Mouse (Mus musculus): ENCODE measurements around the gene Naglu. TPM values are rescaled to one million over a fixed set of nuclear protein-coding genes. Genes with fewer than 3 reads are reported as not detected.
"Not testable (repeated sequence)": the region's sequence is repeated elsewhere in the genome, so short reads cannot be mapped to it uniquely, and the experiment has no call there.

The Naglu gene
- polyA plus RNA-seq, 1 experiment from 2014 or later = 13.7 TPM

- Histone ChIP-seq H3K4me1 (peaks cover 50% of the 10 kb centered on the region), H3K4me2 (peak overlapping the region; percentile 97), H3K9me3 (no peaks in the 10 kb centered on the region), H3K27ac (peak overlapping the region; percentile 89), H3K36me3 (replicated peaks) (peaks cover 9% of the 10 kb centered on the region), H3K9ac (peak overlapping the region; percentile 95), H3K27me3 (replicated peaks) (no peaks in the 10 kb centered on the region), H3K4me3 (peak overlapping the region; percentile 84)
- WGBS = under 1% methylated on average over 36 of the region's 39 CpGs
- peak; percentile 83 for ATAC-seq (replicated peaks)
Measured at GRCm38 (mm10) chr11:101119131-101119760, 49.4 kb downstream of the Naglu start.

DNA sequence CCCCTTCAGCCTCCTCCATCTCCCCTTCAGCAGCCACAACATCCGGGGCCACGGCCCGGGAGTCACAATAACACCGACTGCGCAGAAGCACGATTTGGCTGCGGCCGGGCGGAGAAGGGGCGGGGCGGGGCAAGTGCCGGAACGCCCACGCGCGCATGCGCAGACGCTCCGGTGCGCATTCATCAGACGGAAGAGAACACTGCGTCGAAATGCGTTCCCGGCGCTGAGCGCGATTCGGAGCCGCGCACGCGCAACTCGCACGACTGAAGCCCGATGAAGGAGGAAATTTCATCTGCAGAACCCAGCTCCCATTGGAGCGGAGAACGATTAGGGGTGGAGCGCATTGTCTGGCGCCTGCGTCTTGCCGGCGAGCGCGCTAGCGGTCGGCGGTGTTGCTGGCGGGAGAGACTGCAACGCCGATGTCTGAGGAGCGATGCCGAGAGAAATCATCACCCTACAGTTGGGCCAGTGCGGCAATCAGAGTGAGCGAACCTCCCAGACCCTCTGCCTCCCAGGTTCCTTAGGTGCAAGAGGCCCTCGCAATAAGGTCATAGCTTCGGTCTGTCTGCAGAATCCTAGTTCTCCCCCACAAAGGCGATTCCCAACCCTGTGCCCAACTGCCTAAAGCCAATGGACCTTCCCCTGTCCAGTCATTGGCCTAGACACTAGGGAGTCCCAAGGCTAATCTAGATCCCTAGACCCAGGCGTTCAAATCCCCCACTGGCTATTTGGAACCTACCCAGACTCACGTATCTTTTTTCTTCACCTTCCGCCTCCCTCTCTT, 50.1 kb downstream of the Naglu start, which contains the start of the genes Retreg3 and Tubg1:
TSS of gene Retreg3 (minus strand) at position 133 of the 784 bp plus-strand sequence.
TSS of gene Tubg1 (plus strand) at position 178 of the 784 bp plus-strand sequence.
- Histone ChIP-seq H3K36me3 (replicated peaks) (peaks cover 9% of the 10 kb centered on the region), H3K27ac (peak within 1 kb of the TSS; percentile 89), H3K4me2 (peak within 1 kb of the TSS; percentile 97), H3K9me3 (no peaks in the 10 kb centered on the region), H3K27me3 (replicated peaks) (no peaks in the 10 kb centered on the region), H3K4me3 (peak within 1 kb of the TSS; percentile 84), H3K4me1 (peaks cover 50% of the 10 kb centered on the region), H3K9ac (peak within 1 kb of the TSS; percentile 95)
- WGBS = under 1% methylated on average over 61 of the region's 61 CpGs
- ATAC-seq (replicated peaks) = peak; percentile 97

DNA sequence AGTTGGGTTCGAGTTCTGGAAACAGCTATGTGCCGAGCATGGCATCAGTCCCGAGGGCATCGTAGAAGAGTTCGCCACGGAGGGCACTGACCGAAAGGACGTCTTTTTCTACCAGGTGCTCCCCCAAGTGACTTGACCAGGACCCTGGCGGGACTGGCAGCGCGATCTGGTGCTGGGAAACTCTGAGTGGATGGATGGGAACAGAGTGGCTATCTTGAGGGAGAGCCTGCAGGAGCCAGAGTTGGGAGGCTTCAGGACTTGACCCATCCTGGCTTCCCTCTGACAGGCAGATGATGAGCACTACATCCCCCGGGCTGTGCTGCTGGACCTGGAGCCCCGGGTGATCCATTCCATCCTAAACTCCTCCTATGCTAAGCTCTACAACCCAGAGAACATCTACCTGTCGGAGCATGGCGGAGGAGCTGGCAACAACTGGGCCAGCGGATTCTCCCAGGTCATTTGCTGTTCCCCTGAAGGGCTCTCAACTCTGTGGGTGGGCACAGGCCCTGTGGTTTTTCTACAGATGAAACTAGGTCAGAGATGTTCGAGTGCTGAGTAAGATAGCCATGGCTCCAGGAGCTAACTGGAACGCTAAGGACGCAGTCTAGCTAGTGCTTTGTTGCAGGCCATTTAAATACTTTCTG, 50.9 kb downstream of the Naglu start:
- Histone ChIP-seq H3K36me3 (replicated peaks) (peaks cover 12% of the 10 kb centered on the region), H3K27me3 (replicated peaks) (no peaks in the 10 kb centered on the region), H3K4me1 (peaks cover 45% of the 10 kb centered on the region), H3K9me3 (no peaks in the 10 kb centered on the region), H3K4me2 (peak overlapping the region; percentile 97), H3K9ac (peak overlapping the region; percentile 67), H3K4me3 (peak overlapping the region; percentile 84), H3K27ac (peak overlapping the region; percentile 86)
- ATAC-seq (replicated peaks) = no peak
- 21% methylated on average over 19 of the region's 19 CpGs for WGBS

DNA sequence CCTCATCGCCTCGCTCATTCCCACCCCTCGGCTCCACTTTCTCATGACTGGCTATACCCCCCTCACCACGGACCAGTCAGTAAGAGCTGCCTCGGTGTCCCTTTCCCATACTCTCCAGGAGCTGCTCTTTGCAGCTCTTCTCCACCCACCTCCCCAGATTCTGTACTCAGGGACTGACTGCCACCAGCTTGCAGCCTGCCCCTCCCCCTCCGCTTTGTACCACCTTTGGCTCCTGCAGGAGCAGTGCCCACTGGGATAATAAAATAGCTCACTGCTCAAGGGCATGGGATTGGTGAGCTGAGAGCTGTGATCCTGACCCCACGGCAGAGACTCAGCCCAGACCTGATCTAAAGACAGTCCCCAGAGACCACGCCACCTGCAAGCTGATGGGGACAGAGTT, 54.7 kb downstream of the Naglu start:
- Histone ChIP-seq H3K4me1 (peaks cover 16% of the 10 kb centered on the region), H3K36me3 (replicated peaks) (peaks cover 25% of the 10 kb centered on the region)
- not testable (repeated sequence) for H3K4me2 ChIP-seq; H3K4me3 ChIP-seq; H3K27ac ChIP-seq; H3K9me3 ChIP-seq; ATAC-seq (replicated peaks); H3K27me3 ChIP-seq (replicated peaks); H3K9ac ChIP-seq
- WGBS = 96% methylated on average over 8 of the region's 8 CpGs

GRCm38 (mm10) chr11:101125008-101125407, 55.2 kb downstream of the Naglu start:
- 97% methylated on average over 9 of the region's 9 CpGs for WGBS

GRCm38 (mm10) chr11:101127075-101127474, 57.3 kb downstream of the Naglu start:
- Histone ChIP-seq H3K27ac (no peak overlapping the region), H3K4me2 (no peak overlapping the region), H3K9ac (no peak overlapping the region), H3K4me1 (no peaks in the 10 kb centered on the region), H3K27me3 (replicated peaks) (no peaks in the 10 kb centered on the region), H3K36me3 (replicated peaks) (peaks cover 25% of the 10 kb centered on the region), H3K4me3 (no peak overlapping the region), H3K9me3 (no peaks in the 10 kb centered on the region)
- no peak for ATAC-seq (replicated peaks)
- 92% methylated on average over 1 of the region's 1 CpGs for WGBS

More at GRCm38 (mm10) chr11:101125008-101125407, 55.2 kb downstream of the Naglu start:
- H3K4me3 ChIP-seq; H3K9ac ChIP-seq; ATAC-seq (replicated peaks); H3K4me2 ChIP-seq; H3K9me3 ChIP-seq; H3K27ac ChIP-seq; H3K27me3 ChIP-seq (replicated peaks): not testable (repeated sequence)
- H3K4me1 ChIP-seq = peaks cover 16% of the 10 kb centered on the region
- H3K36me3 ChIP-seq (replicated peaks) = peaks cover 25% of the 10 kb centered on the region

Small RNA genes lying within 50 kb of the gene (microRNA-seq; reads per million reads assigned to microRNA genes)
- gene Mir6928 = 3.9 reads per million, percentile 19 among the genes with 10 or more reads in this experiment

Other genes with a start within 250 kb of the Naglu start
- gene Stat5b, start 219.3 kb upstream of the Naglu start, polyA plus RNA-seq (2015; fragmentation: Nextera tagmentation; extraction: Ambion mirVana) = 20.4 and 20.5 TPM in 2 replicates
- gene Stat5a, start 210.7 kb upstream of the Naglu start, polyA plus RNA-seq (2015; fragmentation: Nextera tagmentation; extraction: Ambion mirVana) = 1.7 and 2.3 TPM in 2 replicates
- 35.8 and 37.9 TPM in 2 replicates for gene Stat3, start 130.5 kb upstream of the Naglu start, polyA plus RNA-seq (2015; fragmentation: Nextera tagmentation; extraction: Ambion mirVana)
- 47.9 and 50.8 TPM in 2 replicates for gene Cavin1, start 99.1 kb upstream of the Naglu start, polyA plus RNA-seq (2015; fragmentation: Nextera tagmentation; extraction: Ambion mirVana)
- 136 and 148 TPM in 2 replicates for gene Atp6v0a1, start 60.6 kb upstream of the Naglu start, polyA plus RNA-seq (2015; fragmentation: Nextera tagmentation; extraction: Ambion mirVana)
- gene Hsd17b1, start 8.4 kb downstream of the Naglu start, polyA plus RNA-seq (2015; fragmentation: Nextera tagmentation; extraction: Ambion mirVana) = 0.37 and 0.63 TPM in 2 replicates
- 43.3 and 47.1 TPM in 2 replicates for gene Coasy, start 12.6 kb downstream of the Naglu start, polyA plus RNA-seq (2015; fragmentation: Nextera tagmentation; extraction: Ambion mirVana)
- 103 and 107 TPM in 2 replicates for gene Mlx, start 17.3 kb downstream of the Naglu start, polyA plus RNA-seq (2015; fragmentation: Nextera tagmentation; extraction: Ambion mirVana)
- gene Psmc3ip, start 25.4 kb downstream of the Naglu start, polyA plus RNA-seq (2015; fragmentation: Nextera tagmentation; extraction: Ambion mirVana) = 18.3 and 20.3 TPM in 2 replicates
- 28.4 and 29.2 TPM in 2 replicates for gene Retreg3, start 49.9 kb downstream of the Naglu start, polyA plus RNA-seq (2015; fragmentation: Nextera tagmentation; extraction: Ambion mirVana)
- gene Tubg1, start 49.9 kb downstream of the Naglu start, polyA plus RNA-seq (2015; fragmentation: Nextera tagmentation; extraction: Ambion mirVana) = 76.1 and 84.7 TPM in 2 replicates
- gene Tubg2, start 85.9 kb downstream of the Naglu start, polyA plus RNA-seq (2015; fragmentation: Nextera tagmentation; extraction: Ambion mirVana) = 60.8 and 62.7 TPM in 2 replicates
- gene Cntnap1, start 100.5 kb downstream of the Naglu start, polyA plus RNA-seq (2015; fragmentation: Nextera tagmentation; extraction: Ambion mirVana) = 3.4 and 3.8 TPM in 2 replicates
- 8.5 and 9.9 TPM in 2 replicates for gene Plekhh3, start 101.3 kb downstream of the Naglu start, polyA plus RNA-seq (2015; fragmentation: Nextera tagmentation; extraction: Ambion mirVana)
- gene Ccr10, start 105.4 kb downstream of the Naglu start, polyA plus RNA-seq (2015; fragmentation: Nextera tagmentation; extraction: Ambion mirVana) = 0.31 and 0.36 TPM in 2 replicates
- 27.4 and 30.7 TPM in 2 replicates for gene Ezh1, start 156.5 kb downstream of the Naglu start, polyA plus RNA-seq (2015; fragmentation: Nextera tagmentation; extraction: Ambion mirVana)
- gene Ramp2, start 176.0 kb downstream of the Naglu start, polyA plus RNA-seq (2015; fragmentation: Nextera tagmentation; extraction: Ambion mirVana) = 86.5 and 103 TPM in 2 replicates
- 123 and 124 TPM in 2 replicates for gene Vps25, start 183.7 kb downstream of the Naglu start, polyA plus RNA-seq (2015; fragmentation: Nextera tagmentation; extraction: Ambion mirVana)
- gene Wnk4, start 190.6 kb downstream of the Naglu start, polyA plus RNA-seq (2015; fragmentation: Nextera tagmentation; extraction: Ambion mirVana) = 7.7 and 10.7 TPM in 2 replicates
- gene Cntd1, start 209.0 kb downstream of the Naglu start, polyA plus RNA-seq (2015; fragmentation: Nextera tagmentation; extraction: Ambion mirVana) = 0.93 and 1.3 TPM in 2 replicates
- 202 and 204 TPM in 2 replicates for gene Coa3, start 209.1 kb downstream of the Naglu start, polyA plus RNA-seq (2015; fragmentation: Nextera tagmentation; extraction: Ambion mirVana)
- gene Becn1, start 232.3 kb downstream of the Naglu start, polyA plus RNA-seq (2015; fragmentation: Nextera tagmentation; extraction: Ambion mirVana) = 183 and 186 TPM in 2 replicates
- gene Psme3, start 246.2 kb downstream of the Naglu start, polyA plus RNA-seq (2015; fragmentation: Nextera tagmentation; extraction: Ambion mirVana) = 115 and 120 TPM in 2 replicates

Measured in midbrain, embryonic 15.5 days (tissue).